Comparison of ENCODE assay signal across 8 mouse cellular contexts in genomic region chr19:5648401-5649297, GRCm38 (mm10). TPM values are rescaled to one million over a fixed set of nuclear protein-coding genes. Genes with fewer than 3 reads are reported as not detected.
DNase-seq lines count a peak whose midpoint lies in the region; ATAC-seq lines count a peak whose summit lies in the region.

No protein-coding gene starts in this region.

- DNase-seq in urinary bladder, adult 18-20 months (ENCODE audit: low spot score in 2 of 2) = peak; percentile 63 to 77
- no peak for DNase-seq in urinary bladder, postnatal 10 days (ENCODE audit: low spot score)
- DNase-seq in heart, adult 18-20 months = peak; percentile 87 to 92
- peak; percentile 83 for DNase-seq in kidney, adult 18-20 months
- DNase-seq in limb, embryonic 11.5 days (ENCODE audit: low spot score) = peak; percentile 84
- peak; percentile 67 for DNase-seq in spleen, adult 12 weeks (ENCODE audit: low spot score)

- H3K27ac ChIP-seq in embryonic facial prominence, embryonic 13.5 days = peak overlapping the region; percentile 87
- peak overlapping the region; percentile 23 for H3K27ac ChIP-seq in limb, embryonic 11.5 days (replicated peaks; ENCODE audit: low read depth, low read length)
- peak overlapping the region; percentile 82 for H3K27ac ChIP-seq in midbrain, embryonic 13.5 days

- ATAC-seq in embryonic facial prominence, embryonic 13.5 days (ENCODE audit: insufficient number of reproducible peaks, insufficient read depth, low FRiP score, low TSS enrichment, low read depth) = peak; percentile 78
- peak; percentile 81 for ATAC-seq in limb, embryonic 11.5 days (ENCODE audit: insufficient number of reproducible peaks, low FRiP score, low TSS enrichment, low read depth)
- ATAC-seq in midbrain, embryonic 13.5 days = peak; percentile 93

- H3K36me3 ChIP-seq in embryonic facial prominence, embryonic 13.5 days = peaks cover 71% of the 10 kb centered on the region
- H3K36me3 ChIP-seq in limb, embryonic 11.5 days (ENCODE audit: control insufficient read depth, insufficient read depth, low read length) = peaks cover 19% of the 10 kb centered on the region
- H3K36me3 ChIP-seq in midbrain, embryonic 13.5 days = peaks cover 57% of the 10 kb centered on the region

- peaks cover under 1% of the 10 kb centered on the region for H3K27me3 ChIP-seq in embryonic facial prominence, embryonic 13.5 days
- no peaks in the 10 kb centered on the region for H3K27me3 ChIP-seq in limb, embryonic 11.5 days (ENCODE audit: control insufficient read depth, insufficient read depth, low read length)
- peaks cover 16% of the 10 kb centered on the region for H3K27me3 ChIP-seq in midbrain, embryonic 13.5 days

- peaks cover 15% of the 10 kb centered on the region for H3K4me1 ChIP-seq in embryonic facial prominence, embryonic 13.5 days
- peaks cover 7% of the 10 kb centered on the region; the same call in 1 of the 2 replicates for H3K4me1 ChIP-seq in limb, embryonic 11.5 days (ENCODE audit: control insufficient read depth, insufficient read depth, low read length)
- H3K4me1 ChIP-seq in midbrain, embryonic 13.5 days (replicated peaks) = peaks cover 14% of the 10 kb centered on the region

- no peaks in the 10 kb centered on the region for H3K9me3 ChIP-seq in embryonic facial prominence, embryonic 13.5 days
- no peaks in the 10 kb centered on the region for H3K9me3 ChIP-seq in limb, embryonic 11.5 days (ENCODE audit: control insufficient read depth, low read length)
- H3K9me3 ChIP-seq in midbrain, embryonic 13.5 days = no peaks in the 10 kb centered on the region

- peak overlapping the region; percentile 67 for H3K4me2 ChIP-seq in embryonic facial prominence, embryonic 13.5 days
- peak overlapping the region; percentile 47 for H3K4me2 ChIP-seq in limb, embryonic 11.5 days (ENCODE audit: low read depth, severe bottlenecking)
- peak overlapping the region; percentile 57 for H3K4me2 ChIP-seq in midbrain, embryonic 13.5 days (replicated peaks)

- WGBS in embryonic facial prominence, embryonic 13.5 days = 12% methylated on average over 26 of the region's 26 CpGs
- WGBS in limb, embryonic 11.5 days = 14% methylated on average over 26 of the region's 26 CpGs
- WGBS in midbrain, embryonic 13.5 days = 12% methylated on average over 26 of the region's 26 CpGs

- peak overlapping the region; percentile 39 for H3K4me3 ChIP-seq in embryonic facial prominence, embryonic 13.5 days
- H3K4me3 ChIP-seq in limb, embryonic 11.5 days (ENCODE audit: low read depth, low read length) = peak overlapping the region; percentile 18; the same call in 1 of the 2 replicates
- peak overlapping the region; percentile 33 for H3K4me3 ChIP-seq in midbrain, embryonic 13.5 days (replicated peaks)

- peak overlapping the region; percentile 67 for H3K9ac ChIP-seq in embryonic facial prominence, embryonic 13.5 days
- peak overlapping the region; percentile 5 for H3K9ac ChIP-seq in limb, embryonic 11.5 days (ENCODE audit: low read length)
- peak overlapping the region; percentile 53 for H3K9ac ChIP-seq in midbrain, embryonic 13.5 days (replicated peaks)

RNA-seq across cellular contexts. Expression of gene Rela, which starts 11.4 kb away (rescaled TPM):
- polyA plus RNA-seq in embryonic facial prominence, embryonic 13.5 days (2015; fragmentation: Nextera tagmentation; extraction: Ambion mirVana) = 47.4 and 53.0 TPM in 2 replicates
- 10 to 100 TPM; 25.4 to 30.2 TPM for total RNA-seq in heart, adult 18-20 months (2021)
- 40.9 and 41.4 TPM in 2 replicates for polyA plus RNA-seq in limb, embryonic 11.5 days (2014; fragmentation: Nextera tagmentation; extraction: Ambion mirVana)
- 30.9 and 35.4 TPM in 2 replicates for polyA plus RNA-seq in midbrain, embryonic 13.5 days (2015; fragmentation: Nextera tagmentation; extraction: Ambion mirVana)

RNA-seq across cellular contexts. Expression of gene Sipa1, which starts 14.9 kb away (rescaled TPM):
- 24.1 and 24.6 TPM in 2 replicates for polyA plus RNA-seq in embryonic facial prominence, embryonic 13.5 days (2015; fragmentation: Nextera tagmentation; extraction: Ambion mirVana)
- 10 to 100 TPM; 20.3 to 24.1 TPM for total RNA-seq in heart, adult 18-20 months (2021)
- polyA plus RNA-seq in limb, embryonic 11.5 days (2014; fragmentation: Nextera tagmentation; extraction: Ambion mirVana) = 19.0 and 19.4 TPM in 2 replicates
- 10.8 and 14.1 TPM in 2 replicates for polyA plus RNA-seq in midbrain, embryonic 13.5 days (2015; fragmentation: Nextera tagmentation; extraction: Ambion mirVana)

RNA-seq across cellular contexts. Expression of gene Kat5, which starts 38.6 kb away (rescaled TPM):
- polyA plus RNA-seq in embryonic facial prominence, embryonic 13.5 days (2015; fragmentation: Nextera tagmentation; extraction: Ambion mirVana) = 55.8 and 60.0 TPM in 2 replicates
- 10 to 100 TPM; 20.5 to 31.3 TPM for total RNA-seq in heart, adult 18-20 months (2021)
- 33.6 and 36.6 TPM in 2 replicates for polyA plus RNA-seq in limb, embryonic 11.5 days (2014; fragmentation: Nextera tagmentation; extraction: Ambion mirVana)
- 82.3 and 89.3 TPM in 2 replicates for polyA plus RNA-seq in midbrain, embryonic 13.5 days (2015; fragmentation: Nextera tagmentation; extraction: Ambion mirVana)

RNA-seq across cellular contexts. Expression of gene Map3k11, which starts 39.9 kb away (rescaled TPM):
- polyA plus RNA-seq in embryonic facial prominence, embryonic 13.5 days (2015; fragmentation: Nextera tagmentation; extraction: Ambion mirVana) = 19.2 and 20.5 TPM in 2 replicates
- total RNA-seq in heart, adult 18-20 months (2021) = 10 to 100 TPM; 21.5 to 25.2 TPM
- 14.9 and 17.4 TPM in 2 replicates for polyA plus RNA-seq in limb, embryonic 11.5 days (2014; fragmentation: Nextera tagmentation; extraction: Ambion mirVana)
- 11.4 and 15.1 TPM in 2 replicates for polyA plus RNA-seq in midbrain, embryonic 13.5 days (2015; fragmentation: Nextera tagmentation; extraction: Ambion mirVana)

RNA-seq across cellular contexts. Expression of gene Pcnx3, which starts 40.1 kb away (rescaled TPM):
- 25.6 and 26.5 TPM in 2 replicates for polyA plus RNA-seq in embryonic facial prominence, embryonic 13.5 days (2015; fragmentation: Nextera tagmentation; extraction: Ambion mirVana)
- 10 to 100 TPM; 17.3 to 18.4 TPM for total RNA-seq in heart, adult 18-20 months (2021)
- 29.1 and 32.2 TPM in 2 replicates for polyA plus RNA-seq in limb, embryonic 11.5 days (2014; fragmentation: Nextera tagmentation; extraction: Ambion mirVana)
- 25.6 and 29.1 TPM in 2 replicates for polyA plus RNA-seq in midbrain, embryonic 13.5 days (2015; fragmentation: Nextera tagmentation; extraction: Ambion mirVana)

Comparison
In these comparisons a context has a peak if more than half of its experiments do, and no peak if none do; other contexts are left out.
1. H3K27ac ChIP-seq: peak in every context shown above with its lines; median percentile 87 in embryonic facial prominence, embryonic 13.5 days; 82 in midbrain, embryonic 13.5 days; 23 in limb, embryonic 11.5 days.
2. H3K9ac ChIP-seq: peak in every context shown above with its lines; median percentile 67 in embryonic facial prominence, embryonic 13.5 days; 53 in midbrain, embryonic 13.5 days; 5 in limb, embryonic 11.5 days.